Mouse (Mus musculus) CH12.LX (cell line): ENCODE measurements around the gene Csmd2.

Experiments used
- CTCF ChIP-seq, 2 experiments: IDR thresholded peaks in 1 of 2; conservative IDR thresholded peaks in 1 of 2; 2 replicates each; pipeline ENCODE4 v1.5.1; 2011 to 2012; ENCODE audit warnings: low read depth in 2 of 2, low read length in 2 of 2, improper control_type of control experiment in 1 of 2, inconsistent platforms in 1 of 2, mild to moderate bottlenecking in 1 of 2, moderate library complexity in 1 of 2
- E2F4 ChIP-seq: IDR thresholded peaks from 2 replicates; pipeline ENCODE4 v1.6.1; 2011; ENCODE audit warnings: low read depth, low read length, improper control_type of control experiment; ENCODE audit not compliant: insufficient replicate concordance
- ELF1 ChIP-seq: IDR thresholded peaks from 2 replicates; pipeline ENCODE4 v1.6.1; 2014; ENCODE audit warnings: low read depth, mild to moderate bottlenecking, inconsistent platforms, low read length, improper control_type of control experiment
- EP300 ChIP-seq: IDR thresholded peaks from 2 replicates; pipeline ENCODE4 v1.6.1; 2011; ENCODE audit warnings: low read length, improper control_type of control experiment
- ETS1 ChIP-seq: conservative IDR thresholded peaks from 2 replicates; pipeline ENCODE4 v1.6.1; 2012; ENCODE audit warnings: low read depth, mild to moderate bottlenecking, inconsistent platforms, low read length, improper control_type of control experiment, moderate library complexity
- JUN ChIP-seq: IDR thresholded peaks from 2 replicates; pipeline ENCODE4 v1.6.1; 2011; ENCODE audit warnings: low read depth, mild to moderate bottlenecking, low read length, improper control_type of control experiment, moderate library complexity; ENCODE audit not compliant: insufficient read depth
- MEF2A ChIP-seq: IDR thresholded peaks from 2 replicates; pipeline ENCODE4 v1.6.1; 2014; ENCODE audit warnings: low read depth, mild to moderate bottlenecking, inconsistent platforms, low read length, improper control_type of control experiment, borderline replicate concordance
- MYC ChIP-seq: IDR thresholded peaks from 2 replicates; pipeline ENCODE4 v1.6.1; 2011; ENCODE audit warnings: low read depth, mild to moderate bottlenecking, improper control_type of control experiment, low read length
- POLR2A ChIP-seq: IDR thresholded peaks from 2 replicates; pipeline ENCODE4 v1.6.1; 2011; ENCODE audit warnings: low read depth, mild to moderate bottlenecking, improper control_type of control experiment, low read length
- POLR2AphosphoS2 ChIP-seq: IDR thresholded peaks from 2 replicates; pipeline ENCODE4 v1.6.1; 2011; ENCODE audit warnings: low read depth, low read length, improper control_type of control experiment
- USF1 ChIP-seq: IDR thresholded peaks from 2 replicates; pipeline ENCODE4 v1.6.1; 2014; ENCODE audit warnings: low read depth, mild to moderate bottlenecking, inconsistent platforms, low read length, improper control_type of control experiment
- ZC3H11A ChIP-seq: IDR thresholded peaks from 2 replicates; pipeline ENCODE4 v1.6.1; 2012; ENCODE audit warnings: low read depth, mild to moderate bottlenecking, inconsistent platforms, low read length, improper control_type of control experiment

- TF ChIP-seq POLR2AphosphoS2 (no peak), USF1 (no peak), CTCF (conservative IDR thresholded peaks at IDR 0.05 in 1 of 2, IDR thresholded peaks at IDR 0.05 in 1 of 2; ENCODE audit: low read depth in 2 of 2, low read length in 2 of 2) (no peak), ETS1 (no peak), POLR2A (no peak), ELF1 (no peak), MYC (no peak), E2F4 (no peak), EP300 (no peak), ZC3H11A (no peak), MEF2A (no peak), JUN (no peak)
Measured at GRCm38 (mm10) chr4:128123281-128123680, 135.6 kb downstream of the Csmd2 start.
